Mouse (Mus musculus): ENCODE data around the gene Lrrc2. TPM values are rescaled to one million over a fixed set of nuclear protein-coding genes. Genes with fewer than 3 reads are reported as not detected.

Lrrc2 gene
- total RNA-seq, 2 experiments from 2014 or later = 0.32 to 0.93 TPM

- no peak for DNase-seq (ENCODE audit: low spot score in 2 of 2)
- intact Hi-C loops (cut with DNase I) = no loop called here
Measured at GRCm38 (mm10) chr9:111019022-111019421, 67.7 kb downstream of the Lrrc2 start, which contains the start of gene Ltf. Gene Ltf (plus strand): TSS chr9:111019271.

- DNase-seq (ENCODE audit: low spot score in 2 of 2) = no peak
- intact Hi-C loops (cut with DNase I) = no loop called here
Measured at GRCm38 (mm10) chr9:111026791-111027190, 75.4 kb downstream of the Lrrc2 start.

Small RNAs within 50 kb of the gene (microRNA-seq; reads per million reads assigned to microRNA genes)
- gene Gm24269 = not detected

Other genes starting within 250 kb of the Lrrc2 start
- gene Myl3, start 209.7 kb upstream of the Lrrc2 start, total RNA-seq (2021) = under 1 TPM in 1 of 2 experiments, not detected in 1; 0.59 TPM
- 1 to 10 TPM; 4.6 to 7.1 TPM for gene Pth1r, start 204.4 kb upstream of the Lrrc2 start, total RNA-seq (2021)
- gene Prss42, start 153.4 kb upstream of the Lrrc2 start, total RNA-seq (2021) = not detected
- gene Prss44, start 137.6 kb upstream of the Lrrc2 start, total RNA-seq (2021) = not detected
- under 1 TPM in 1 of 2 experiments, not detected in 1; 0.12 TPM for gene Prss43, start 124.9 kb upstream of the Lrrc2 start, total RNA-seq (2021)
- under 1 TPM; 0.52 to 0.66 TPM for gene Prss45, start 117.0 kb upstream of the Lrrc2 start, total RNA-seq (2021)
- gene Prss46, start 107.0 kb upstream of the Lrrc2 start, total RNA-seq (2021) = not detected
- under 1 TPM; 0.48 to 0.72 TPM for gene Prss50, start 93.6 kb upstream of the Lrrc2 start, total RNA-seq (2021)
- gene Als2cl, start 71.7 kb upstream of the Lrrc2 start, total RNA-seq (2021) = 10 to 100 TPM in 1 of 2 experiments, 1 to 10 TPM in 1; 6.9 to 13.7 TPM
- gene Tmie, start 71.4 kb upstream of the Lrrc2 start, total RNA-seq (2021) = 1 to 10 TPM; 2.8 to 3.7 TPM
- gene Fam240a, start 34.7 kb upstream of the Lrrc2 start, total RNA-seq (2021) = not detected
- under 1 TPM; 0.15 to 0.48 TPM for gene Tdgf1, start 5.4 kb upstream of the Lrrc2 start, total RNA-seq (2021)
- under 1 TPM in 1 of 2 experiments, not detected in 1; 0.64 TPM for gene Rtp3, start 39.0 kb downstream of the Lrrc2 start, total RNA-seq (2021)
- under 1 TPM in 1 of 2 experiments, not detected in 1; 0.94 TPM for gene Ltf, start 67.7 kb downstream of the Lrrc2 start, total RNA-seq (2021)
- under 1 TPM; 0.49 to 0.84 TPM for gene Ccrl2, start 106.0 kb downstream of the Lrrc2 start, total RNA-seq (2021)
- gene Lrrfip2, start 166.0 kb downstream of the Lrrc2 start, total RNA-seq (2021) = 10 to 100 TPM; 37.1 to 47.9 TPM

All from left cerebral cortex, postnatal 36 days (tissue).